Mouse (Mus musculus): ENCODE data around the gene Ppme1.

- no peak for TF ChIP-seq POLR2A (IDR thresholded peaks at IDR 0.05; ENCODE audit: control insufficient read depth, extremely low read depth, insufficient read depth, low read length, poor library complexity)
- no peak for TF ChIP-seq CTCF (IDR thresholded peaks at IDR 0.05; ENCODE audit: borderline replicate concordance, control insufficient read depth, extremely low read depth, insufficient read depth, low read length, poor library complexity)
Measured at GRCm38 (mm10) chr7:100317534-100317933, 54.6 kb downstream of the Ppme1 start.
